Mouse (Mus musculus) cerebellum, adult 2 months (tissue): ENCODE data around the gene Xcl1. TPM values are rescaled to one million over a fixed set of nuclear protein-coding genes. Genes with fewer than 3 reads are reported as not detected.

Source experiments
- DNase-seq, 2 experiments: peaks; one replicate each; pipeline ENCODE4 v3.0.0; 2021
- H3K27ac ChIP-seq: fragments of 200-500 bp; 2 replicates; pipeline ENCODE4 v1.5.1; 2012; ENCODE audit warnings: low read length, control low read depth, inconsistent platforms; ENCODE audit not compliant: insufficient read depth
- H3K27me3 ChIP-seq: fragments of 200-500 bp; 2 replicates; pipeline ENCODE4 v1.6.1; 2012; ENCODE audit warnings: inconsistent platforms, mild to moderate bottlenecking, low read length, moderate library complexity; ENCODE audit not compliant: control insufficient read depth, insufficient read depth
- H3K4me1 ChIP-seq: fragments of 200-500 bp; 2 replicates; pipeline ENCODE4 v1.6.1; 2011; ENCODE audit warnings: low read length; ENCODE audit not compliant: control insufficient read depth, insufficient read depth
- H3K4me3 ChIP-seq: fragments of 200-500 bp; replicated peaks from 2 replicates; pipeline ENCODE3; 2011; ENCODE audit warnings: mild to moderate bottlenecking, low read depth, low read length, control low read depth; ENCODE audit not compliant: insufficient read depth
- CTCF ChIP-seq: fragments of 200-500 bp; IDR thresholded peaks from 2 replicates; pipeline ENCODE4 v1.5.1; 2011; ENCODE audit warnings: low read depth, mild to moderate bottlenecking, control low read depth, low read length, moderate library complexity, borderline replicate concordance; ENCODE audit not compliant: insufficient read depth
- POLR2A ChIP-seq: fragments of 200-500 bp; IDR thresholded peaks from 2 replicates; pipeline ENCODE4 v1.6.1; 2011; ENCODE audit warnings: low read length, control low read depth, borderline replicate concordance; ENCODE audit not compliant: insufficient read depth
- WGBS: fragments of 180-500 bp; shearing (Covaris S2); methylation state at CpG from one replicate; pipeline ENCODE4 v1.1.7; 2018; 5-methylcytosine and 5-hydroxymethylcytosine counted together
- polyA plus RNA-seq: library from polyadenylated mRNA; depleted of rRNA; stranded (reverse); fragments of >200 nt; gene quantifications from 2 replicates; pipeline ENCODE4 v1.2.3, GENCODE M21; 2012; rRNA removed

Gene Xcl1
- polyA plus RNA-seq, 1 experiment, result not detected

DNA sequence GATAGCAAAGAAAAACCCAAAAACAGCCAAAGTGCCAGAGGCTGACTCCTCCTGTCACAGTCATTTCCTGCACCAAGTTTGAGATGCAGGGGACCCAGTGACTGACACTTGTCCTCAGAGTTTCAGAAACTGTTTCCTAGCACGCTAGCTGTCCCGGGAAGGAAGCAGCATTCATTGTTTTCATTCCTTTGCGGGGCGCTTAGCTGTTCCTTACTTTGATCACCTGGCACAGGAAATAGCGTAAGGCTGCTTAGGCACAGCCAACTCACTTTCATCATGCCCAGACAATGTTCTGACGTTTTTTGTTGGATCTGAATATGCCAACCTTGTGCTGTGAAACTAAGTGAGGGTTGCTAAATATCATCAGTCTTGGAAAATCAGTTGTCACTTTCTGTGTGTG is 46.8 kb downstream of the Xcl1 start:
- WGBS, result 70% methylated on average over 6 of the region's 6 CpGs
- Histone ChIP-seq H3K4me1 (no peaks in the 10 kb centered on the region), H3K27ac (no peak overlapping the region), H3K4me3 (no peak overlapping the region), H3K27me3 (no peaks in the 10 kb centered on the region)
- TF ChIP-seq CTCF (no peak), POLR2A (no peak)
- DNase-seq, result no peak

- no peak for DNase-seq
- H3K27ac ChIP-seq, result no peak overlapping the region
- no peak overlapping the region for H3K4me3 ChIP-seq
- no peak for TF ChIP-seq CTCF
- no peak for TF ChIP-seq POLR2A
- no peaks in the 10 kb centered on the region for H3K4me1 ChIP-seq
- no peaks in the 10 kb centered on the region for H3K27me3 ChIP-seq
- 80% methylated on average over 2 of the region's 2 CpGs for WGBS
Observed at GRCm38 (mm10) chr1:164887775-164888174, 47.6 kb downstream of the Xcl1 start.

DNA sequence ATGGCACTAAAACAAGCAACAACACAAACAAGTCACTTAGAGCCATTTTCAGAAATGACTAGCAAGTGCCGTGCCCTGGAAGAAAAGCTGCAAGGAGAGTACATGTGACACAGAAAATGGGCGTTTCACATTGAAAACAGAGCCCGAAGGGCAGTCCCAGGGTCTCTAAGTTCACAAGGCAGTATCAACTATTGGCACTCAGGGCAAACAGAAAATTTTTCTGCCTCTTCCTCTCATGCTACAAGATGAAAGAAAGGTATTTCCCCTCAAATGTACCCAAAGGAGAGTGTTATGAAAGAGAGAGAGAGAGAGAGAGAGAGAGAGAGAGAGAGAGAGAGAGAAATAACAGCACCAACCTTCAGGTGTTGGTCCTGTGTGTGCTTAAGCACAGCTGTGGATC is 53.4 kb downstream of the Xcl1 start:
- no peak for TF ChIP-seq CTCF
- no peak for TF ChIP-seq POLR2A
- H3K27ac ChIP-seq, result no peak overlapping the region
- no peaks in the 10 kb centered on the region for H3K4me1 ChIP-seq
- WGBS, result 91% methylated on average over 3 of the region's 3 CpGs
- H3K27me3 ChIP-seq, result no peaks in the 10 kb centered on the region
- no peak overlapping the region for H3K4me3 ChIP-seq
- no peak for DNase-seq

Other genes with a start within 250 kb of the Xcl1 start
- 0.06 and 0.10 TPM in 2 replicates for gene Dpt, start 138.9 kb downstream of the Xcl1 start, polyA plus RNA-seq
- gene Tbx19, start 225.2 kb upstream of the Xcl1 start, polyA plus RNA-seq, result not detected in 2 replicates